Mouse (Mus musculus): ENCODE measurements around the gene Skor1. TPM values are rescaled to one million over a fixed set of nuclear protein-coding genes. Genes with fewer than 3 reads are reported as not detected.

Skor1 gene
- polyA plus RNA-seq, 1 experiment, result 0.01 TPM

DNA sequence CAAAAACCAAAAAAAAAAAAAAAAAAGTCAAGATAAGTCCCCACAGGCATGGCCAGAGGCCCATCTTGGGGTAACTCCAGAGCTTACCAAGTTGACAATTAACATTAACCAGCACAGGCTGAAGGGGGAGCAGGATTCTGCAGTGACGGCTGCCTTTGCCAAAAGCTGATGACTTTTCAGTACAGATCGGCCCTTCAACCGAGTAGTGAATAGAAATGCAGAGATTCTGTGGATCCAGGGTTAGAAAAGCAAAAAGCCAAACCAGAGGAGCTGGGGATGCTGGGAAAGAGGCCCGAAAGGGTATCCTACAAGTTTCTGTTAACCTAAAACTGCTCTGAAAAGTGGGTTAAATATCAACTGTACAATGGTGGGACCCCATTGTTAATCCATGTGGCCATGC is 40.2 kb downstream of the Skor1 start:
- Histone ChIP-seq H3K4me3 (replicated peaks) (no peak overlapping the region), H3K9me3 (ENCODE audit: control insufficient read depth, low read length) (no peaks in the 10 kb centered on the region; the same call in 1 of the 2 replicates), H3K27me3 (ENCODE audit: control insufficient read depth) (peaks cover 15% of the 10 kb centered on the region), H3K4me1 (ENCODE audit: control insufficient read depth) (no peaks in the 10 kb centered on the region), H3K36me3 (ENCODE audit: control insufficient read depth) (no peaks in the 10 kb centered on the region)
- TF ChIP-seq TAL1 (IDR thresholded peaks at IDR 0.05; ENCODE audit: low read length) (no peak), GATA1 (IDR thresholded peaks at IDR 0.05; ENCODE audit: low read length) (no peak)

DNA sequence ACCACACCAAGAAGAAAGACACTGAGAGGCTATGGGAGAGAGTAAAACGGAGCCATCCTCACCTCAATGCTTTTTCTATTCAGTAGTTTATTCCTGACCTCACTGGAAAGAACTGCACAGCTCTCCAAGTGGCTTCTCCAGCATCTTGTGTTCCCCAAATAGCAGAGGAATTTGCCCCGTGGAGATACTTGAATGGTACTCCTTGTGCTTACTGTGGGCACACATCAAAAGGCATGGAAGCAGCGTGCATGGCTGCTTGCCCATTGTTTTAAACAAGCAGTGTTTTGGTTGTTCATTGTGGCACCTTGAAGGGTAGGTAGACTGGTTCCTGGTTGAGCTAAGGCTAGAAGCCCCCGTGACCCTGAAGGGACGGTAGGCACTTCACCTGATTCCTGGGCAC is 48.1 kb downstream of the Skor1 start:
- Histone ChIP-seq H3K9me3 (ENCODE audit: control insufficient read depth, low read length) (peaks cover 3% of the 10 kb centered on the region; the same call in 1 of the 2 replicates), H3K27me3 (ENCODE audit: control insufficient read depth) (no peaks in the 10 kb centered on the region), H3K36me3 (ENCODE audit: control insufficient read depth) (no peaks in the 10 kb centered on the region), H3K4me3 (replicated peaks) (no peak overlapping the region), H3K4me1 (ENCODE audit: control insufficient read depth) (no peaks in the 10 kb centered on the region)
- TF ChIP-seq TAL1 (IDR thresholded peaks at IDR 0.05; ENCODE audit: low read length) (no peak), GATA1 (IDR thresholded peaks at IDR 0.05; ENCODE audit: low read length) (no peak)

DNA sequence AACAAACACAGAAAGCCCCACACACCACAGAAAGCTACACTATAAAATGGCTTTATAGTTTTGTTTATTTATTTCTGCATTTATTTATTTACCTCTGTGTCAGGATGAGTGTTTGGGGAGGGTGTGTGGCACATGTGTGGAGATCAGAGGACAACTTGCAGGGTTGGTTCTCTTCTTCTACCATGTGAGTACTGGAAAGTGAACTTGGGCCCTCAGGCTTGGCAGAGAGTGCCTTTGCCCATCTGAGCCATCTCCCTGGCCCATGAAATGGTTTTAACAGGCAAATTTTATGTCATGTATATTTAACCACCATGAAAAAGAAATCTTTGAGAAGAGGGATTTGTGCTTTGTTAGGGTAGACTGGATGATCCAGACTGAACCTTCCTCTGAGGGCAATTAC is 48.9 kb downstream of the Skor1 start:
- Histone ChIP-seq H3K9me3 (ENCODE audit: control insufficient read depth, low read length) (peaks cover 3% of the 10 kb centered on the region; the same call in 1 of the 2 replicates), H3K4me1 (ENCODE audit: control insufficient read depth) (no peaks in the 10 kb centered on the region), H3K4me3 (replicated peaks) (no peak overlapping the region), H3K36me3 (ENCODE audit: control insufficient read depth) (no peaks in the 10 kb centered on the region), H3K27me3 (ENCODE audit: control insufficient read depth) (no peaks in the 10 kb centered on the region)
- TF ChIP-seq TAL1 (IDR thresholded peaks at IDR 0.05; ENCODE audit: low read length) (no peak), GATA1 (IDR thresholded peaks at IDR 0.05; ENCODE audit: low read length) (no peak)

DNA sequence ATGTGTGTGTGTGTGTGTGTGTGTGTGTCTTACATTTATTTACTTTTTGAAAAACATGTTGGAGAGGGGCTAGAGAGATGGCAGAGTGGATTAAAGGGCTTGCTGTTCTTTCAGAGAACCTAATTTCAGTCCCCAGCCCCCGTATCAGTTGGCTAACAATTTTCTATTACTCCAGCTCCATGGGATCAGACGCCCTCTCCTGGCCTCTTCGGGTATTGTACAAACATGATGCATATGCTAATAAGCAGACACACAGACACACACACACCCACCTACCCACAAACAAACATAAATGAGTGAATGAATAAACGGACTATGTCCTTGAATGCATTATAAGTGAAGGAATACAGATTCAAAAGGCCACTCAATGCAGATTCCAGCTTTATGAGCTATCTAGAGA is 49.4 kb downstream of the Skor1 start:
- Histone ChIP-seq H3K4me3 (replicated peaks) (no peak overlapping the region), H3K9me3 (ENCODE audit: control insufficient read depth, low read length) (peaks cover 3% of the 10 kb centered on the region; the same call in 1 of the 2 replicates), H3K4me1 (ENCODE audit: control insufficient read depth) (no peaks in the 10 kb centered on the region), H3K36me3 (ENCODE audit: control insufficient read depth) (no peaks in the 10 kb centered on the region), H3K27me3 (ENCODE audit: control insufficient read depth) (no peaks in the 10 kb centered on the region)
- TF ChIP-seq TAL1 (IDR thresholded peaks at IDR 0.05; ENCODE audit: low read length) (no peak), GATA1 (IDR thresholded peaks at IDR 0.05; ENCODE audit: low read length) (no peak)

DNA sequence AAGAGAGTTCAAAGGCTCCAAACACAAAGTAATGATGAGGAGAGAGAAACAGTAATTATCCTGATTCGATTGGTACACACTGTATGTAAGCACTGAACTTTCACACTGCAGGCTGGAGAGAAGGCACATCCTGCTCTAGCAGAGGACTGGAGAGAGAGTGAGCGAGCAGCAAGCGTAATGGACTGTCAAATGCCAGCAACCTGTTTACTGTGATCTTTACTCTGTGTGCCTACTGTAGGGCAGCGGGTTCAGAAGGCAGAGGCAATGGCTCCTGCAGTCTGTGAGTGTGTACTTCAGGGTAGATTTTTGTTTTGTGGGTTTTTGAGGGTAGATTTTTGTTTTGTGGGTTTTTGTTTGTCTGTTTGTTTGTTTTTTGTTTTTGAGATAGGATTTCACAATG is 49.9 kb downstream of the Skor1 start:
- TF ChIP-seq TAL1 (IDR thresholded peaks at IDR 0.05; ENCODE audit: low read length), result no peak
- TF ChIP-seq GATA1 (IDR thresholded peaks at IDR 0.05; ENCODE audit: low read length), result no peak
- Histone ChIP-seq H3K4me3 (replicated peaks) (no peak overlapping the region), H3K27me3 (ENCODE audit: control insufficient read depth) (no peaks in the 10 kb centered on the region), H3K9me3 (ENCODE audit: control insufficient read depth, low read length) (peaks cover 3% of the 10 kb centered on the region; the same call in 1 of the 2 replicates), H3K4me1 (ENCODE audit: control insufficient read depth) (no peaks in the 10 kb centered on the region), H3K36me3 (ENCODE audit: control insufficient read depth) (no peaks in the 10 kb centered on the region)

DNA sequence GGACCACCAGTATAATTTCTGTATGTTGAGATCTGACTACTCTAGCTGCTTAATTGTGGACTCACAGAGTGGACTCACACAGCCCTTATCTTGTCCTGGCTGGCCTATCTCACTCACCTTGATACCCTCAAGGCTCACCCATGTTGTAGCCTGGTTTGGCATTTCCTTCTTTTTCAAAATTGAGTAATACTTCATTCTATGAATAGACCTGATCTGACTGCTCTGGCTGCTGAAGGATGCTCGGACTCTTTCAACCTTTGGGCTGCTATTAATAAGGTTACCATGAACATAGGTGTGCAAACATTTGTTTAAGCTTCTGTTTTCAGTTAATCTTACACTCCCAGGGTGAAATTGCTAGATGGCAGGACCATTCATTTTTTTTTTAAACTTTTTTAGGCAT is 51.6 kb downstream of the Skor1 start:
- Histone ChIP-seq H3K9me3 (ENCODE audit: control insufficient read depth, low read length) (peaks cover 3% of the 10 kb centered on the region; the same call in 1 of the 2 replicates), H3K27me3 (ENCODE audit: control insufficient read depth) (peaks cover 4% of the 10 kb centered on the region; the same call in 1 of the 2 replicates), H3K4me1 (ENCODE audit: control insufficient read depth) (no peaks in the 10 kb centered on the region), H3K36me3 (ENCODE audit: control insufficient read depth) (no peaks in the 10 kb centered on the region), H3K4me3 (replicated peaks) (no peak overlapping the region)
- TF ChIP-seq TAL1 (IDR thresholded peaks at IDR 0.05; ENCODE audit: low read length) (no peak), GATA1 (IDR thresholded peaks at IDR 0.05; ENCODE audit: low read length) (no peak)

DNA sequence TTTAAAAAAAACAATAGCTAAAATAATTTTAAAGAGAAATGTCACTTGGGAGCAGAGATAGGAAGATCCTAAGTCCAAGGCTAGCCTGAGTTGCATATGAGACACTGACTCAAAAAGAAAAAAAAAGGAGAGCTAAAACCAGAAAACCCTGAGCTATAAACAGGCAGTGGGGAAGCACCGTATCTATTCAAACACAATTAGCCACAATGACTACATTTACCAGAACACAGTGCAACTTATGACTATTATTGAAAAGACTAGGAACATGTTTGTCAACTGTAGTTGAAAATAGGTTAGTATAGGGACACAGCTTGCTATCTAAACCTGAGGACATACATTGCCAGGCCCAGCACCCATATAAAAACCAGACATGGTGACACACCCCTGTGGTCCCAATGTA is 54.7 kb downstream of the Skor1 start:
- H3K36me3 ChIP-seq (ENCODE audit: control insufficient read depth), result no peaks in the 10 kb centered on the region
- TF ChIP-seq TAL1 (IDR thresholded peaks at IDR 0.05; ENCODE audit: low read length) (no peak), GATA1 (IDR thresholded peaks at IDR 0.05; ENCODE audit: low read length) (no peak)
- no peak overlapping the region for H3K4me3 ChIP-seq (replicated peaks)
- H3K27me3 ChIP-seq (ENCODE audit: control insufficient read depth), result peaks cover 4% of the 10 kb centered on the region; the same call in 1 of the 2 replicates
- no peaks in the 10 kb centered on the region for H3K9me3 ChIP-seq (ENCODE audit: control insufficient read depth, low read length)
- H3K4me1 ChIP-seq (ENCODE audit: control insufficient read depth), result no peaks in the 10 kb centered on the region

DNA sequence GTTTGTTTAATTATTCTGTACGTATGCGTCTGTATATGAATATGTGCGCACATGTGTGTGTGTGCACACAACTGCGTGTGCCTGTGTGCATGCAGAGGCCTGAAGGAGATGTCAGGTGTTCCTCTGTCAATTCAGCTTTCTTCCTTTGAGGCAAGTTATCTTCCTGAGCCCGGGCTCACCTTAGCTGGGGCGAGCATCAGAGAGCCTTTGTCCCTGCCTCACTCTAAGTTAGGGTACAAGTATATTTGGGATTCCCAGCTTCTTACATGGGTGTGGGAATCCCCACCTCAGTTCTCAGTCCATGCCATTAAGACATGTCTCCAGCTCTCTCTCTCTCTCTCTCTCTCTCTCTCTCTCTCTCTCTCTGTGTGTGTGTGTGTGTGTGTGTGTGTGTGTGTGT is 56.2 kb downstream of the Skor1 start:
- H3K27me3 ChIP-seq (ENCODE audit: control insufficient read depth), result peaks cover 4% of the 10 kb centered on the region; the same call in 1 of the 2 replicates
- H3K36me3 ChIP-seq (ENCODE audit: control insufficient read depth), result no peaks in the 10 kb centered on the region
- H3K9me3 ChIP-seq (ENCODE audit: control insufficient read depth, low read length), result no peaks in the 10 kb centered on the region
- H3K4me3 ChIP-seq (replicated peaks), result no peak overlapping the region
- TF ChIP-seq TAL1 (IDR thresholded peaks at IDR 0.05; ENCODE audit: low read length) (no peak), GATA1 (IDR thresholded peaks at IDR 0.05; ENCODE audit: low read length) (no peak)
- no peaks in the 10 kb centered on the region for H3K4me1 ChIP-seq (ENCODE audit: control insufficient read depth)

DNA sequence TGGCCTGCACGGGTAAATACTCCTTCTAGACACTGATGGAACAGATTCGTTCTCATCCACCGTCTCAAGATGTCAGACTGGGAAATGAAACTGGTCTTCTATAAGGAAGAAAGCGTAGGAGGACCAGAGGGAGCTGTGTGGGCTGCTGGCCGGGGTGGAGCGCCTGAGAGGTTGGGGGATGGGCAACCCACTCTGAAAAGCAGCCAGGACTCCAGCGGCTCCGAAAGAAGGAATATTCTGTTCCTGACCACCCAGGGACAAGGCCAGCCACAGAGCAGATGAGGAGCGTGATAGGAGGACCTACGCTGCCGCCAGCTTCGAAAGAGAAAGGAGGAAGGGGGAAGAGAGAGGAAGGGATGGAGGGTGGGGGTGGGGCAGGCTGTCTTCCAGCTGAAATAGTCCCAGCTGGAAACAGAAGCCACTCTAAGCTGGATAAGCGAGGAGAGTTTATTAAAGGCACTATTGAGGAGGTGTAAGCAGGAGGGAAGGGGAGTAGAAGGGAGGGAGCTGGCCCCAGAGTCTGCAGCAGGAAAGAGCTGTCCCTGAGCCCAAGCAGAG is 56.7 kb downstream of the Skor1 start:
- Histone ChIP-seq H3K4me3 (replicated peaks) (no peak overlapping the region), H3K27me3 (ENCODE audit: control insufficient read depth) (peaks cover 4% of the 10 kb centered on the region; the same call in 1 of the 2 replicates), H3K36me3 (ENCODE audit: control insufficient read depth) (no peaks in the 10 kb centered on the region), H3K9me3 (ENCODE audit: control insufficient read depth, low read length) (no peaks in the 10 kb centered on the region), H3K4me1 (ENCODE audit: control insufficient read depth) (no peaks in the 10 kb centered on the region)
- TF ChIP-seq GATA1 (IDR thresholded peaks at IDR 0.05; ENCODE audit: low read length) (no peak), TAL1 (IDR thresholded peaks at IDR 0.05; ENCODE audit: low read length) (no peak)
